Mouse (Mus musculus): Measurements from ENCODE around the gene Myo18b. TPM values are rescaled to one million over a fixed set of nuclear protein-coding genes. Genes with fewer than 3 reads are reported as not detected.

The Myo18b gene
- polyA plus RNA-seq, 1 experiment from 2014 or later: 0.69 TPM

DNA sequence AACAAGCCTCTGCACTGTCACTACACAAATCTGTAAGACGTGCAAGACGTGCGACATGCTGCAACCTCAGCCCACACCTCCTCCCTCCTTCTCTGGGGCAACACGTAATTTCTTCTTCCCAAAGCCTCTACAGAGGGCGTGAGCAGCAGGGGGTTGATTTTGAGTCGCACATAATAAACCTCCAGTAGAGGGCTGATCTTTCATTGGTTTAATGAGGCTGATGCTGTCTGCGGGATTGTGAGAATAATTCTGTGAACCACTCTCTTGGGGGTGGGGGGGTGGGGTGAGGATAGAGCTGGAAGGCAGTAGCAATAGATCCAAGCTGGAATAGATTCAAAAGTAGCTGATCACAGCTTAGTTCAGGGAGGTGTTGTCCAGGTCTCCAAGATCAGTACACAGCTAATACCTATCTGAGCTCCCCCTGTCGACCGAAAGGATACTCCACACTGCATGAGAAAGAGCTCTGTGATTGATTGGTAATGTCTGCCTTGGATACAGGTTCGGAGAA, 235.2 kb downstream of the Myo18b start:
- H3K27me3 ChIP-seq (ENCODE audit: control insufficient read depth, insufficient read depth, low read length): no peaks in the 10 kb centered on the region
- no peak overlapping the region for H3K9ac ChIP-seq (replicated peaks; ENCODE audit: low read depth, low read length)
- no peak for ATAC-seq (ENCODE audit: insufficient number of reproducible peaks, insufficient read depth, low FRiP score, low read depth)
- no peak overlapping the region for H3K4me2 ChIP-seq (replicated peaks; ENCODE audit: low read depth, low read length)
- 0 out of 2 replicates have a peak, but pooled peaks cover 6% of the 10 kb centered on the region for H3K4me1 ChIP-seq (ENCODE audit: control insufficient read depth, insufficient read depth, low read length)
- 35% methylated on average over 10 of the region's 10 CpGs for WGBS
- no peaks in the 10 kb centered on the region for H3K36me3 ChIP-seq (ENCODE audit: control insufficient read depth, insufficient read depth, low read length)
- no peak overlapping the region for H3K27ac ChIP-seq (ENCODE audit: low read length)
- no peak overlapping the region for H3K4me3 ChIP-seq (ENCODE audit: low read depth, low read length)
- H3K9me3 ChIP-seq (ENCODE audit: control insufficient read depth, low read depth, low read length): no peaks in the 10 kb centered on the region

DNA sequence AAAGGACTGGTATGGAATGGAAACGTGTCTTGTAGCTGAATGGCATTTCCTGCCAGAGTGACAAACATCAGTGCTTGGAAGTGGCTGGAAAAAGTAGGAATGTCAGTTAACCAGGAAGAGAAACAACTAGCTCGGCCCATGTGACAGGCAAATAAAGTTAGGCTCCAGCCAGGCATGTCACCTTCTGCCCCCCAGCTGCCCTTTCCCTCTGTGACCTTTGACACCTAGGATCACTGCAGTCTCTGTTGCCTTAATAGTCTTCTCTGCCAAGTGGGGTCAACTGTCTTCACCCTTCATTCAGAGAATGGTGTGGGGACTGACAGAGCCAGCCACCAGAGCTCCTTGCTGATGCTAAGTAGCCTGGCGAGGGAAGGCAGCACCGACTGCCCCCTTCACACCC, 236.9 kb downstream of the Myo18b start:
- H3K4me2 ChIP-seq (replicated peaks; ENCODE audit: low read depth, low read length): no peak overlapping the region
- WGBS: 33% methylated on average over 4 of the region's 4 CpGs
- H3K36me3 ChIP-seq (ENCODE audit: control insufficient read depth, insufficient read depth, low read length): no peaks in the 10 kb centered on the region
- H3K9me3 ChIP-seq (ENCODE audit: control insufficient read depth, low read depth, low read length): no peaks in the 10 kb centered on the region
- H3K4me3 ChIP-seq (ENCODE audit: low read depth, low read length): no peak overlapping the region
- H3K4me1 ChIP-seq (ENCODE audit: control insufficient read depth, insufficient read depth, low read length): 0 out of 2 replicates have a peak, but pooled peaks cover 6% of the 10 kb centered on the region
- H3K27me3 ChIP-seq (ENCODE audit: control insufficient read depth, insufficient read depth, low read length): peaks cover 5% of the 10 kb centered on the region; the same call in 1 of the 2 replicates
- no peak overlapping the region for H3K9ac ChIP-seq (replicated peaks; ENCODE audit: low read depth, low read length)
- H3K27ac ChIP-seq (ENCODE audit: low read length): no peak overlapping the region
- no peak for ATAC-seq (ENCODE audit: insufficient number of reproducible peaks, insufficient read depth, low FRiP score, low read depth)

DNA sequence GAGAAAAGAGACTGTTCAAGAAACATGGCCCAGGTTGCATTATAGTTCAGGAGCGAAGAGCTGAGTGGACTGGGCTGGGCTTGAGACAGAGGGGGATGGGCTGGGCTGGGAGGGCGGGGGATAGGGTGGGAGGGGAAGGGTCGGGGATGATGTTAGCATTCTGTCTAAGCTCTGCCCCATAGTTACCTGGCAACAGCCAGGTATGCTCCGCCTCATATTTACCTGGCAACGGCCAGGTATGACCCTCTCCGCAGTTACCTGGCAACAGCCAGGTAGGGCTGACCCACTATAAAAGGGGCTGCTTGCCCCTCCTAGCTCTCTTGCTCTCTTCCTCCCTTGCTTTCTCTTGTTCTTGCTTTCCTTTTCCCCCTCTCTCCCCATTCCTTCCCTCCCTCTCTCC, 239.4 kb downstream of the Myo18b start:
- H3K36me3 ChIP-seq (ENCODE audit: control insufficient read depth, insufficient read depth, low read length): no peaks in the 10 kb centered on the region
- no peak overlapping the region for H3K9ac ChIP-seq (replicated peaks; ENCODE audit: low read depth, low read length)
- 0 out of 2 replicates have a peak, but pooled peaks cover 6% of the 10 kb centered on the region for H3K4me1 ChIP-seq (ENCODE audit: control insufficient read depth, insufficient read depth, low read length)
- WGBS: 13% methylated on average over 6 of the region's 6 CpGs
- no peaks in the 10 kb centered on the region for H3K9me3 ChIP-seq (ENCODE audit: control insufficient read depth, low read depth, low read length)
- 0 out of 2 replicates have a peak, but pooled peaks have one; percentile 24 for ATAC-seq (ENCODE audit: insufficient number of reproducible peaks, insufficient read depth, low FRiP score, low read depth)
- no peak overlapping the region for H3K4me2 ChIP-seq (replicated peaks; ENCODE audit: low read depth, low read length)
- no peak overlapping the region for H3K27ac ChIP-seq (ENCODE audit: low read length)
- H3K4me3 ChIP-seq (ENCODE audit: low read depth, low read length): no peak overlapping the region
- peaks cover 5% of the 10 kb centered on the region; the same call in 1 of the 2 replicates for H3K27me3 ChIP-seq (ENCODE audit: control insufficient read depth, insufficient read depth, low read length)

DNA sequence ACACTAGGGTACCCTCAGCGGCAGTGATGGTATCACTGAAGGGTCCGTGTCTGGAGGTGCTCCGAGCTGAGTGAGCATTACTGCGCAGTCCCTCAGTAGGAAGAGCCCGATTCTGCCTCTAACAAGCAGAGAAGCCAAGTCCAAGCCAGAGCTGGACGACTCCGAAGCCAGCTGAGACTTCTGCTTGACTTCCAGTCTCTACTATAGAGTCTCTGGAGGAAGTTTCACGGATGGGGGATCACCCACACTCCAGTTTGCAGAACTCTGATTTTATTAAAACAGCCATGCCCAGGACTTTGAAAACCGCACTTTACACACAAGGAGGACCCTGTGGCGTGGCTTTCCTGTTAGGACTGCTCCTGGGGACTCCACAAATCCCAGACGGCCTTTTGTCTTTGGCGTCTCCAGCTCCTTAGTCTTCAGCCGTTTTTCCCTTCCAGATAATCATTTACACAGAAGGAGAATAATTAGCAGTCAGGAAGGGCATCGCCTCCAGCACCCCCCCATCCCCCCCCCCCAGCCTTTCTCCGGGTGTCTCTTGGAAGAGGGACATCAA, 240.1 kb downstream of the Myo18b start:
- WGBS: 2% methylated on average over 15 of the region's 15 CpGs
- H3K36me3 ChIP-seq (ENCODE audit: control insufficient read depth, insufficient read depth, low read length): no peaks in the 10 kb centered on the region
- H3K9me3 ChIP-seq (ENCODE audit: control insufficient read depth, low read depth, low read length): no peaks in the 10 kb centered on the region
- H3K4me1 ChIP-seq (ENCODE audit: control insufficient read depth, insufficient read depth, low read length): 0 out of 2 replicates have a peak, but pooled peaks cover 6% of the 10 kb centered on the region
- peak overlapping the region; percentile 18 for H3K4me2 ChIP-seq (replicated peaks; ENCODE audit: low read depth, low read length)
- H3K9ac ChIP-seq (replicated peaks; ENCODE audit: low read depth, low read length): no peak overlapping the region
- H3K4me3 ChIP-seq (ENCODE audit: low read depth, low read length): no peak overlapping the region
- peaks cover 5% of the 10 kb centered on the region; the same call in 1 of the 2 replicates for H3K27me3 ChIP-seq (ENCODE audit: control insufficient read depth, insufficient read depth, low read length)
- ATAC-seq (ENCODE audit: insufficient number of reproducible peaks, insufficient read depth, low FRiP score, low read depth): no peak
- H3K27ac ChIP-seq (ENCODE audit: low read length): no peak overlapping the region

DNA sequence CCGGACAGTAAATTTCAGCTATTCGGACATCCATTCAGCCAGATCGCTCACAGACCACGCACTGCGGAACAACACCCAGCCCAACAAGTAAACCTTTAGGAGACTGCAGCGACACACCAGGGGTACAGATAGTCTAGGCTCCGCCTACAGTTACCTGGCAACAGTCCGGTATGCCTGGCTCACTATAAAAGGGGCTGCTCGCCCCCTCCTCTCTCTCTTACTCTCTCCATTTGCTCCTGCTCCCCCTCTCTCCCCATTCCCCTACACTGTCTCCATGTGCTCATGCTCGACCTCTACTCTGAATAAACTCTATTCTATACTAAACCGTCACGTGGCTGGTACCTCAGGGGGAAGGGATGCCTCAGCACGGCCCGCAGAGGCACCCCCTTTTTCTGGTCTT, 240.6 kb downstream of the Myo18b start:
- 6% methylated on average over 14 of the region's 14 CpGs for WGBS
- no peak overlapping the region for H3K4me3 ChIP-seq (ENCODE audit: low read depth, low read length)
- H3K27me3 ChIP-seq (ENCODE audit: control insufficient read depth, insufficient read depth, low read length): peaks cover 5% of the 10 kb centered on the region; the same call in 1 of the 2 replicates
- peak overlapping the region; percentile 18 for H3K4me2 ChIP-seq (replicated peaks; ENCODE audit: low read depth, low read length)
- no peak overlapping the region for H3K9ac ChIP-seq (replicated peaks; ENCODE audit: low read depth, low read length)
- 0 out of 2 replicates have a peak, but pooled peaks cover 6% of the 10 kb centered on the region for H3K4me1 ChIP-seq (ENCODE audit: control insufficient read depth, insufficient read depth, low read length)
- no peaks in the 10 kb centered on the region for H3K36me3 ChIP-seq (ENCODE audit: control insufficient read depth, insufficient read depth, low read length)
- no peaks in the 10 kb centered on the region for H3K9me3 ChIP-seq (ENCODE audit: control insufficient read depth, low read depth, low read length)
- no peak overlapping the region for H3K27ac ChIP-seq (ENCODE audit: low read length)
- ATAC-seq (ENCODE audit: insufficient number of reproducible peaks, insufficient read depth, low FRiP score, low read depth): no peak

DNA sequence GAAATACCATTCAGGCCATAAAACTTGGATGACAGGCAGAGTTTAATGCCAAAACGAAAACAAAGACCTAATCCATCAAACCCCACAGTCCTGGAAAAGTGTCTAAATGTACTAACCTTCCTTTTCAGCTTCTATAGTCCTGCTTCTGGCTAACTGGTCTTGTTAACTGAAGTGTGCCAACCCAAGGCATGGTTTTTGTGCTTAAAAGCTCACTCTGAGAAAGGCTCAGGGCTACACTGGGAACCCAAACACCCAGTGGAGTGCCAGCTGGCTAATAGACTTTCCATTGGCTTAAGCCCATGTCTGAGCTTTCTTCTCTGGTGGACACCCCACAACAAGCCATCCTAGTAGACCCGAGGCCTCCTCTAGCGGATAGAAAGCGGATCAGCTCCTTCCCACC, 244.1 kb downstream of the Myo18b start:
- 81% methylated on average over 4 of the region's 4 CpGs for WGBS
- Histone ChIP-seq H3K36me3 (ENCODE audit: control insufficient read depth, insufficient read depth, low read length) (no peaks in the 10 kb centered on the region), H3K4me2 (replicated peaks; ENCODE audit: low read depth, low read length) (no peak overlapping the region), H3K9me3 (ENCODE audit: control insufficient read depth, low read depth, low read length) (no peaks in the 10 kb centered on the region), H3K4me3 (ENCODE audit: low read depth, low read length) (no peak overlapping the region), H3K27ac (ENCODE audit: low read length) (no peak overlapping the region), H3K27me3 (ENCODE audit: control insufficient read depth, insufficient read depth, low read length) (peaks cover 5% of the 10 kb centered on the region; the same call in 1 of the 2 replicates), H3K9ac (replicated peaks; ENCODE audit: low read depth, low read length) (no peak overlapping the region), H3K4me1 (ENCODE audit: control insufficient read depth, insufficient read depth, low read length) (0 out of 2 replicates have a peak, but pooled peaks cover 6% of the 10 kb centered on the region)
- no peak for ATAC-seq (ENCODE audit: insufficient number of reproducible peaks, insufficient read depth, low FRiP score, low read depth)

- ATAC-seq (ENCODE audit: insufficient number of reproducible peaks, insufficient read depth, low FRiP score, low read depth): no peak
- H3K4me2 ChIP-seq (replicated peaks; ENCODE audit: low read depth, low read length): no peak overlapping the region
- no peaks in the 10 kb centered on the region for H3K36me3 ChIP-seq (ENCODE audit: control insufficient read depth, insufficient read depth, low read length)
- H3K9me3 ChIP-seq (ENCODE audit: control insufficient read depth, low read depth, low read length): no peaks in the 10 kb centered on the region
- no peak overlapping the region for H3K4me3 ChIP-seq (ENCODE audit: low read depth, low read length)
- H3K27me3 ChIP-seq (ENCODE audit: control insufficient read depth, insufficient read depth, low read length): no peaks in the 10 kb centered on the region
- no peaks in the 10 kb centered on the region for H3K4me1 ChIP-seq (ENCODE audit: control insufficient read depth, insufficient read depth, low read length)
- H3K27ac ChIP-seq (ENCODE audit: low read length): no peak overlapping the region
- no peak overlapping the region for H3K9ac ChIP-seq (replicated peaks; ENCODE audit: low read depth, low read length)
- WGBS: 79% methylated on average over 6 of the region's 6 CpGs
Measured at GRCm38 (mm10) chr5:112649164-112649702, 246.9 kb downstream of the Myo18b start.

DNA sequence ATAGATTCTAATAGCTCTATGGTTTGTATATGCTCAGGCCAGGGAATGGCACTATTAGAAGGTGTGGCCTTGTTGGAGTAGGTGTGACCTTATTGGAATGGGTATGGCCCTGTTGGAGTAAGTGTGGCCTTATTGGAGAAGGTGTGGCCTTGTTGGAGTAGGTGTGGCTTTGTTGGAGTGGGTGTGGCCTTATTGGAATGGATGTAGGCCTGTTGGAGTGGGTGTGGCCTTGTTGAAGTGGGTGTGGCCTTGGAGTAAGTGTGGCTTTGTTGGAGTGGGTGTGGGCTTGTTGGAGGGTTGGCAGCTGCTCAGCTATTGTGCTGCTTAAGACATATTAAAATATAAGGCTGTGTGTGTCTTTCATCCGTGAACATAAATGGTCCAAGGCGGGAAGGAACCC, 249.3 kb downstream of the Myo18b start:
- 88% methylated on average over 2 of the region's 2 CpGs for WGBS
- Histone ChIP-seq H3K27ac (ENCODE audit: low read length) (no peak overlapping the region), H3K9me3 (ENCODE audit: control insufficient read depth, low read depth, low read length) (no peaks in the 10 kb centered on the region), H3K4me1 (ENCODE audit: control insufficient read depth, insufficient read depth, low read length) (no peaks in the 10 kb centered on the region), H3K4me3 (ENCODE audit: low read depth, low read length) (no peak overlapping the region), H3K4me2 (replicated peaks; ENCODE audit: low read depth, low read length) (no peak overlapping the region), H3K27me3 (ENCODE audit: control insufficient read depth, insufficient read depth, low read length) (no peaks in the 10 kb centered on the region), H3K9ac (replicated peaks; ENCODE audit: low read depth, low read length) (no peak overlapping the region), H3K36me3 (ENCODE audit: control insufficient read depth, insufficient read depth, low read length) (no peaks in the 10 kb centered on the region)
- ATAC-seq (ENCODE audit: insufficient number of reproducible peaks, insufficient read depth, low FRiP score, low read depth): no peak
